Mouse (Mus musculus) MEL (cell line): ENCODE measurements around the gene Cx3cr1. TPM values are rescaled to one million over a fixed set of nuclear protein-coding genes. Genes with fewer than 3 reads are reported as not detected.

ENCODE experiments used
- DNase-seq: peaks from one replicate; pipeline ENCODE4 v3.0.0; 2011; ENCODE audit warnings: low read depth, low spot score
- H3K27ac ChIP-seq: 2 replicates; pipeline ENCODE4 v1.5.1; 2012; ENCODE audit warnings: low read depth, mild to moderate bottlenecking, control low read depth, low read length, moderate library complexity; ENCODE audit not compliant: control insufficient read depth
- H3K27me3 ChIP-seq, 2 experiments: fragments of 150-350 bp in 1 of 2; sonication (generic) in 1 of 2; 2 replicates each; pipeline ENCODE4 v1.6.1; 2012; ENCODE audit warnings: low read length in 2 of 2, mild to moderate bottlenecking in 2 of 2, improper control_type of control experiment in 1 of 2, moderate library complexity in 1 of 2; ENCODE audit not compliant: insufficient read depth in 2 of 2, control insufficient read depth in 1 of 2
- H3K36me3 ChIP-seq, 2 experiments: 2 replicates each; pipeline ENCODE4 v1.6.1; 2012 to 2014; ENCODE audit warnings: low read length in 2 of 2, improper control_type of control experiment in 1 of 2, inconsistent platforms in 1 of 2, mild to moderate bottlenecking in 1 of 2; ENCODE audit not compliant: insufficient read depth in 2 of 2, control insufficient read depth in 1 of 2
- H3K4me1 ChIP-seq, 2 experiments: fragments of 150-350 bp in 1 of 2; sonication (generic) in 1 of 2; 2 replicates each; pipeline ENCODE4 v1.6.1; 2012; ENCODE audit warnings: low read length in 2 of 2, improper control_type of control experiment in 1 of 2, mild to moderate bottlenecking in 1 of 2; ENCODE audit not compliant: insufficient read depth in 2 of 2, control insufficient read depth in 1 of 2
- H3K4me3 ChIP-seq, 2 experiments: fragments of 150-350 bp in 1 of 2; sonication (generic) in 1 of 2; 2 replicates each; pipeline ENCODE4 v1.5.1; 2012; ENCODE audit warnings: low read depth in 2 of 2, low read length in 2 of 2, mild to moderate bottlenecking in 2 of 2, moderate library complexity in 2 of 2, control low read depth in 1 of 2, improper control_type of control experiment in 1 of 2; ENCODE audit not compliant: control insufficient read depth in 1 of 2, insufficient read depth in 1 of 2
- H3K79me2 ChIP-seq: 2 replicates; pipeline ENCODE4 v1.6.1; 2012; ENCODE audit warnings: mild to moderate bottlenecking, low read length, moderate library complexity; ENCODE audit not compliant: control insufficient read depth, poor library complexity, insufficient read depth
- H3K9ac ChIP-seq: 2 replicates; pipeline ENCODE4 v1.6.1; 2012; ENCODE audit warnings: low read depth, mild to moderate bottlenecking, control low read depth, low read length, moderate library complexity; ENCODE audit not compliant: control insufficient read depth, poor library complexity, severe bottlenecking
- H3K9me3 ChIP-seq: fragments of 150-350 bp; sonication (generic); replicated peaks from 2 replicates; pipeline ENCODE4 v1.6.1; 2012; ENCODE audit warnings: mild to moderate bottlenecking, low read length, improper control_type of control experiment, moderate library complexity; ENCODE audit not compliant: insufficient read depth
- CTCF ChIP-seq, 3 experiments: IDR thresholded peaks in 2 of 3; conservative IDR thresholded peaks in 1 of 3; 2 replicates each; pipeline ENCODE4 v1.5.1; 2011 to 2012; ENCODE audit warnings: low read length in 3 of 3, low read depth in 2 of 3, mild to moderate bottlenecking in 2 of 3, improper control_type of control experiment in 1 of 3, inconsistent platforms in 1 of 3, mixed read lengths in 1 of 3, moderate library complexity in 1 of 3; ENCODE audit not compliant: control insufficient read depth in 1 of 3, insufficient read depth in 1 of 3, poor library complexity in 1 of 3, severe bottlenecking in 1 of 3
- EP300 ChIP-seq, 2 experiments: IDR thresholded peaks; 2 replicates each; pipeline ENCODE4 v1.6.1; 2011; ENCODE audit warnings: improper control_type of control experiment in 2 of 2, low read length in 2 of 2, low read depth in 1 of 2, mild to moderate bottlenecking in 1 of 2
- MAFK ChIP-seq: IDR thresholded peaks from 2 replicates; pipeline ENCODE4 v1.6.1; 2011; ENCODE audit warnings: low read depth, mild to moderate bottlenecking, low read length, improper control_type of control experiment, borderline replicate concordance
- MXI1 ChIP-seq: IDR thresholded peaks from 2 replicates; pipeline ENCODE4 v1.6.1; 2011; ENCODE audit warnings: mild to moderate bottlenecking, low read depth, low read length, improper control_type of control experiment
- NELFE ChIP-seq: IDR thresholded peaks from 2 replicates; pipeline ENCODE4 v1.6.1; 2011; ENCODE audit warnings: low read depth, low read length, improper control_type of control experiment
- SIN3A ChIP-seq: IDR thresholded peaks from 2 replicates; pipeline ENCODE4 v1.6.1; 2012; ENCODE audit warnings: low read length, improper control_type of control experiment, inconsistent platforms
- TAL1 ChIP-seq: IDR thresholded peaks from 2 replicates; pipeline ENCODE4 v1.6.1; 2012; ENCODE audit warnings: mild to moderate bottlenecking, inconsistent platforms, low read length, moderate library complexity, mixed read lengths
- ZNF384 ChIP-seq: IDR thresholded peaks from 2 replicates; pipeline ENCODE4 v1.6.1; 2012; ENCODE audit warnings: low read depth, mild to moderate bottlenecking, inconsistent platforms, low read length, improper control_type of control experiment
- polyA plus RNA-seq, 2 experiments: library from polyadenylated mRNA; stranded (reverse) in 1 of 2; unstranded in 1 of 2; fragments of >175 nt in 1 of 2; fragments of >200 nt in 1 of 2; gene quantifications; 2 replicates each; pipeline versions ENCODE4 v1.2.1 to v1.2.4; 2012; ENCODE audit warnings: low replicate concordance in 2 of 2, low read depth in 1 of 2; ENCODE audit not compliant: insufficient read length in 2 of 2, insufficient read depth in 1 of 2, missing spikeins in 1 of 2
- total RNA-seq: library from RNA; depleted of rRNA; stranded (reverse); fragments of 300-350 nt; gene quantifications from 2 replicates; pipeline ENCODE4 v1.2.3, GENCODE M21; 2012

The Cx3cr1 gene
- total and polyA plus RNA-seq, 3 experiments, result not detected

DNA sequence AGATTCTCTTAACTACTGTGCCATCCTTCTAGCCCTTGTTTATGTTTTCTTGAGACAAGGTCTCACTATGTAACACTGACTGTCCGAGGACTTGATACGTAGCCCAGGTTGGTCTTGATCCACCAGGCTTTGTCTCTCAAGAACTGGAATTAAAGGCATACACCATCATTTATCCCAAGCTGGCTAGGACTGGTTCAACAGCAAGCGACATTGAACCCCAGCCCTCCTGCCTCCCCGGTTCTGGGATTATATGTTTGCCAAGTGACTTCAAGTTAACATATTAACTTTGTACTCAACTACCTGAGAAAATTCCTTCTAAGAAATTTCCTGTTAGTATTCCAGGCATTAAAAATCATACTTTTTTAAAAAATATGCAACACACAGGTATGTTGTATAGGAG lies 94.4 kb downstream of the Cx3cr1 start:
- peaks cover 2% of the 10 kb centered on the region; the same call in 1 of the 2 replicates for H3K79me2 ChIP-seq
- no peak for DNase-seq
- H3K9me3 ChIP-seq, result no peaks in the 10 kb centered on the region
- peaks cover 6 to 12% of the 10 kb centered on the region in 2 experiments for H3K36me3 ChIP-seq
- no peak overlapping the region for H3K9ac ChIP-seq
- H3K4me3 ChIP-seq, result no peak overlapping the region
- peaks cover 7 to 12% of the 10 kb centered on the region in 2 experiments for H3K4me1 ChIP-seq
- H3K27ac ChIP-seq, result no peak overlapping the region
- H3K27me3 ChIP-seq, result no peaks in the 10 kb centered on the region
- TF ChIP-seq EP300 (IDR thresholded peaks at IDR 0.05; ENCODE audit: low read depth in 1 of 2, low read length in 2 of 2) (no peak), SIN3A (no peak), MAFK (no peak)
- TF ChIP-seq, all 39 proteins: peak for 0

- no peaks in the 10 kb centered on the region for H3K79me2 ChIP-seq
- no peak overlapping the region for H3K4me3 ChIP-seq
- H3K27ac ChIP-seq, result no peak overlapping the region
- no peaks in the 10 kb centered on the region for H3K9me3 ChIP-seq
- DNase-seq, result peak; percentile 34
- H3K27me3 ChIP-seq, result no peaks in the 10 kb centered on the region
- H3K9ac ChIP-seq, result no peak overlapping the region
- peaks cover 7 to 12% of the 10 kb centered on the region in 2 experiments for H3K4me1 ChIP-seq
- H3K36me3 ChIP-seq, result peaks cover 6 to 12% of the 10 kb centered on the region in 2 experiments
- peak; percentile 17 to 41 (median 36); a peak in 3 of 6 replicates for TF ChIP-seq CTCF (IDR thresholded peaks at IDR 0.05 in 2 of 3, conservative IDR thresholded peaks at IDR 0.05 in 1 of 3; ENCODE audit: control insufficient read depth in 1 of 3, insufficient read depth in 1 of 3, low read depth in 2 of 3, low read length in 3 of 3, poor library complexity in 1 of 3, severe bottlenecking in 1 of 3)
- no peak for TF ChIP-seq ZNF384
Observed at GRCm38 (mm10) chr9:119974609-119975008, 95.1 kb downstream of the Cx3cr1 start.

DNA sequence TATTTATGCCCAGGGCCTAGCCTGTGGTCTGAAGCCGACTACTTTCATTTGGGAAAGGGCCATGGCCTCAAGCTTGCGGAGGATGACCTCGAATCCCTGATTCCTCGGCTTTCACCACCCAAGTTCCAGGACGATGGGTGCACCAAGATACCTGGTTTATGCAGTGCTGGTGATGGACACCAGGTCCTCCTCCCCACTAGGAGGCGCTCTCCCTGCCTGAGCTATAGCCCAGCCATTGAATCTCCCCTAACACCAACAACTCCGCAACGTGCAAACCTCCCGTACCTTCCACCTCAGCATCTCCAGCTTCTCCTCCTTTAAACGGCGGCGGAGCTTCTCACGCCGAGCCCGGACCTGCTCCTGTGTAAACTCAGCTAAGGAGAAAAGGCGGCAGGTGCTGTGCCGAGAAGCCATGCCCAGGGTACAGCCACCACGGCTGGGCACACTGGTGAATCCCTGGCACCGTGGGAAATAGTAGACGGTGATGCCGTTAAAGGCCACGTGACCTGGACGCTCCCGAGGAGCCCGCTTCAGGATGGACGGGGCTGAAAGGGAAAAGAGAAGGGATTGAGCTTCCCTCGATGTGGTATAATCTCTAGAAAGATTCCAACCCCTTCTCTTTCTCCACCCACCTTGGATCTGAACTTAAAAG lies 95.7 kb downstream of the Cx3cr1 start:
- Histone ChIP-seq H3K9ac (no peak overlapping the region), H3K79me2 (no peaks in the 10 kb centered on the region), H3K27me3 (no peaks in the 10 kb centered on the region), H3K4me3 (no peak overlapping the region), H3K36me3 (peaks cover 6 to 12% of the 10 kb centered on the region in 2 experiments), H3K27ac (no peak overlapping the region), H3K9me3 (no peaks in the 10 kb centered on the region), H3K4me1 (peaks cover 7 to 12% of the 10 kb centered on the region in 2 experiments)
- TF ChIP-seq MXI1, result no peak
- peak; percentile 61 to 77 (median 72) for TF ChIP-seq CTCF (IDR thresholded peaks at IDR 0.05 in 2 of 3, conservative IDR thresholded peaks at IDR 0.05 in 1 of 3; ENCODE audit: control insufficient read depth in 1 of 3, insufficient read depth in 1 of 3, low read depth in 2 of 3, low read length in 3 of 3, poor library complexity in 1 of 3, severe bottlenecking in 1 of 3)
- no peak for TF ChIP-seq NELFE
- TF ChIP-seq TAL1, result no peak
- DNase-seq, result peak; percentile 33
